Mouse (Mus musculus) testis, adult 2 months (tissue): ENCODE data around the gene Slc47a1.
"Not testable (repeated sequence)": the region's sequence is repeated elsewhere in the genome, so short reads cannot be mapped to it uniquely, and the experiment has no call there.

Experiments used
- CTCF ChIP-seq: fragments of 200-500 bp; IDR thresholded peaks from 2 replicates; pipeline ENCODE4 v1.5.1; 2012; ENCODE audit warnings: low read depth, mild to moderate bottlenecking, inconsistent platforms, low read length, moderate library complexity; ENCODE audit not compliant: control insufficient read depth, insufficient read depth, insufficient replicate concordance
- POLR2A ChIP-seq: fragments of 200-500 bp; IDR thresholded peaks from 2 replicates; pipeline ENCODE4 v1.6.1; 2012; ENCODE audit warnings: low read depth, mild to moderate bottlenecking, inconsistent platforms, low read length, moderate library complexity; ENCODE audit not compliant: control insufficient read depth

GRCm38 (mm10) chr11:61416540-61416939 is 38.4 kb upstream of the Slc47a1 start:
- TF ChIP-seq CTCF: peak; percentile 53; the same call in 1 of the 2 replicates
- TF ChIP-seq POLR2A: not testable (repeated sequence)
